Mouse (Mus musculus) liver, embryonic 14.5 days (tissue): ENCODE data around the gene Arpin.

ENCODE experiments used
- CTCF ChIP-seq: IDR thresholded peaks from 2 replicates; pipeline ENCODE4 v1.5.1; 2016; ENCODE audit warnings: antibody characterized with exemption, low read depth, control low read depth
- EP300 ChIP-seq: IDR thresholded peaks from 2 replicates; pipeline ENCODE4 v1.6.1; 2016; ENCODE audit warnings: antibody characterized with exemption, low read depth

GRCm38 (mm10) chr7:79951038-79951437 lies 15.9 kb upstream of the Arpin start:
- TF ChIP-seq CTCF (no peak), EP300 (no peak)
